Mouse (Mus musculus): ENCODE measurements around the gene Mgat2.

GRCm38 (mm10) chr12:69184342-69185295, 662 bp downstream of the Mgat2 start:
- no peak for TF ChIP-seq CTCF (IDR thresholded peaks at IDR 0.05; ENCODE audit: low read depth)
- TF ChIP-seq EP300 (optimal IDR thresholded peaks at IDR 0.05), result no peak
